Mouse (Mus musculus): Measurements from ENCODE around the gene Spata25.

DNA sequence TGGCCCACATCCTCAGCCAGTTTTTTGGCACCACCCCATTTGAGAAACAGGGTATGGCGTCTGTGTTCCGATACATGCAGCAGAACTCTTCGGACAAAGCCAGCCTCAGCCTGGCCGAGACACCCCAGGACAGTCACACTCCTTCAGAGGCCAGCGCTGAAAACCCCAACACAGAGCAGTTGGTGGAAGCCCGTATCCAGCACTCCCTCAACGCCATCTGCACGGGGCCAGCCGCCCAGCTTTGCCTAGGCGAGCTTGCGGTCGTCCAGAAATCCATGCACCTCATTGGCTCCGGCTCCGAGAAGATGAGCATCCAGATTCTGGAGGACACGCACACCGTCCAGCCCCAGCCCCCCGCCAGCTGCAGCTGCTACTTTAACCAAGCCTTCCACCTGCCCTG lies 2.8 kb downstream of the Spata25 start:
- no peak for TF ChIP-seq CTCF (IDR thresholded peaks at IDR 0.05; ENCODE audit: low read depth)
- no peak for TF ChIP-seq EP300 (IDR thresholded peaks at IDR 0.05; ENCODE audit: low read depth)

Data from heart, postnatal 0 days (tissue).